Mouse (Mus musculus): ENCODE results near the gene Lrrn2. TPM values are rescaled to one million over a fixed set of nuclear protein-coding genes. Genes with fewer than 3 reads are reported as not detected.
A peak's percentile ranks its signal among the peaks of the same experiment; 100 is the strongest.
"Not testable (repeated sequence)": the region's sequence is repeated elsewhere in the genome, so short reads cannot be mapped to it uniquely, and the experiment has no call there.

The Lrrn2 gene
- total RNA-seq, 2 experiments from 2014 or later = 6.9 to 7.4 TPM

GRCm38 (mm10) chr1:132925270-132925669 is 45.2 kb downstream of the Lrrn2 start:
- no peak for DNase-seq (ENCODE audit: low spot score in 2 of 2)

DNA sequence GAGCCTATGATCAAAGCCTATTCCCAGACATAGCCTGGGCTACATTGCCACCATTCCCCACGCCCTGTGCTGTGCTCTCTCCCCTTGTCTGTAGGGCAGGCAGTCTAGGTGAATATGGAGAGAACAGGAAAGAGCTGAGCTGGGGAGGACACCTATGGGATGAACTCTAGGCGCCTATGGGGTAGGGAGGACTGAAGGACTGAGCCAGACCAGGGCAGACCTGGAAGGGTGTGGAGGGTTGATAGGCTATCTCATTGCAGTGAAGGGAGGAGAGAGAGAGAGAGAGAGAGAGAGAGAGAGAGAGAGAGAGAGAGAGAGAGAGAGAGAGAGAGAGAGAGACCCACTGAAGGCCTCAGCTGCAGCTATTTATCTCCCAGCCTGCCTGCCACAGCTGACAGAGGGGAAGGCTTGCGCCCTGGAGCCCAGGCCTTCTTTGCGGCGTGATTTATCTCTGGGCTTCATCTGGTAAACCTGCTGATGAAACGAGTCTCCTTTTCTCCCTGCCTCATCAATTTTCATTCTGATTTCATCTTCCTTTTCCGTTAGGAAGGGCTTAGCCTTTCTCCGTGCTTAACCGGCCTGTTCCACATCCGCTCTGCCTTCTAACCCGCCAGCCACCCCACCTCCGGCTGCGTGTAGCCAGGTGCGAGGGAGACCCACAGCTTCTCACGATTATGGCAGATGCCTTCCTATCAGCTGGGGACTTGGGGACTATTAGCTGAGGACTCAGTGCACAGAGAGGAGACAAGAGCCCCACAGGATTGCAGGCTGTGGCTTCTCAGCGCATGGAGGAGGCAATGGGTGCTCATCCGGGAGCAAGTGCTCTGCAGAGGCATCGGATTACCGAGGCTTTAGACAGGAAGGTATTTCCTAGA is 48.2 kb downstream of the Lrrn2 start:
- DNase-seq (ENCODE audit: low spot score in 2 of 2) = no peak

- no peak for DNase-seq (ENCODE audit: low spot score in 2 of 2)
These were observed 48.8 kb downstream of the Lrrn2 start for GRCm38 (mm10) chr1:132928907-132929250.

GRCm38 (mm10) chr1:132930291-132930690 is 50.2 kb downstream of the Lrrn2 start:
- DNase-seq (ENCODE audit: low spot score in 2 of 2) = no peak

GRCm38 (mm10) chr1:132932421-132932820 is 52.3 kb downstream of the Lrrn2 start:
- no peak for DNase-seq (ENCODE audit: low spot score in 2 of 2)

DNA sequence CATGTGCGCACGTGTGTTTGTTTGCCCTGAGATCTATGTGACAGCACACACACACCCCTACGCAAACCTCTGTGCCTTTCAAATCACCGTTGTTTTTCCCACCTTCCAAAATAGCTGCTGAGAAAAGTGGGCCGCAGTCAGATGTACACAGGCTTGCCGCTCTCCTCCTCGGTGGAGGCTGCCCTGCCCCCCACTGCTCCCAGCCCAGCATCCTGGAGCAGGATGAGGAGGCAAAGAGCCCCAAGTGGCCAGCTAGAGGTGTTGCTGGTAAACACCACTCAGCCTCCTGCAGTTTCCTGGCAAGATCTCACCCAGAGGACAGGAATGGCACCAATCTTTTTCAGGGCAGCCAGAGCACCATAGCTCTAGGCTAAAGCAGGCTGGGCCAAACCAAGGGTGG is 54.8 kb downstream of the Lrrn2 start:
- DNase-seq (ENCODE audit: low spot score in 2 of 2) = peak in 1 of 2 experiments; percentile 15

DNA sequence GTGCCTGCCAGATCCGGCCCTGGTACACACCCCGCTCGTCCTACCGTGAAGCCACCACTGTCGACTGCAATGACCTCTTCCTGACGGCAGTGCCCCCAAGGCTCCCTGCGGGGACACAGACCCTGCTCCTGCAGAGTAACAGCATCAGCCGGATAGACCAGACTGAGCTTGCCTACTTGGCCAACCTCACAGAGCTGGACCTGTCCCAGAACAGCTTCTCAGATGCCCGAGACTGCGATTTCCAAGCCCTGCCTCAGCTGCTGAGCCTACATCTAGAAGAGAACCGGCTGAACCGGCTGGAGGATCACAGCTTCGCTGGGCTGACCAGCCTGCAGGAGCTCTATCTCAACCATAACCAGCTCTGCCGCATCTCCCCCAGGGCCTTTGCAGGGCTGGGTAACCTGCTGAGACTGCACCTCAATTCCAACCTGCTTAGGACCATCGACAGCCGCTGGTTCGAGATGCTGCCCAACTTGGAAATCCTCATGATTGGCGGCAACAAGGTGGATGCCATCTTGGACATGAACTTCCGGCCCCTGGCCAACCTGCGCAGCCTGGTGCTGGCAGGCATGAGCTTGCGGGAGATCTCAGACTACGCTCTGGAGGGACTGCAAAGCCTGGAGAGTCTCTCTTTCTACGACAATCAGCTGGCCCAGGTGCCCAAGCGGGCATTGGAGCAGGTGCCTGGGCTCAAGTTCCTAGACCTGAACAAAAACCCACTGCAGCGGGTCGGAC is 57.4 kb downstream of the Lrrn2 start:
- DNase-seq (ENCODE audit: low spot score in 2 of 2) = no peak

- no peak for DNase-seq (ENCODE audit: low spot score in 2 of 2)
These were observed 58.9 kb downstream of the Lrrn2 start for GRCm38 (mm10) chr1:132938975-132939374.

- no peak for DNase-seq (ENCODE audit: low spot score in 2 of 2)
These were observed 65.8 kb downstream of the Lrrn2 start for GRCm38 (mm10) chr1:132945826-132946225.

DNA sequence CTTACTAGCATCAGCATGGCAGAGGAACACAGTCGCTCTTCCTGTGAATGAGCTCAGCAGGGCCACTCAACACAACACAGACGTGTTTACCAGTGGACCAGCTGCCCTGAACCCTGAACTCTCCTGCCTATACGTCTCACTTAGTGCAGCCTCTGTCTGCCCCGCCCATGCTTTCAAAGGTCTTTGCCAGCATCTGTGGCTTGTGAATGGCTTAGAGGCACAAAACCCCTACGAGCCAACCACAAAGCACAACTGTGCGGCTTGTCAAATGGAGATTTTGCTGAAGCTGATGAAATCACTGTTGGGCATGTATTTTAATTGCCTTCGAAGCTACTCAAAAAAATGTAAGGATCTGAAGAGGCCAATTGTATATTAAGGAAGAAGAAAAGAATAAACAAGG is 67.7 kb downstream of the Lrrn2 start:
- no peak for DNase-seq (ENCODE audit: low spot score in 2 of 2)

DNA sequence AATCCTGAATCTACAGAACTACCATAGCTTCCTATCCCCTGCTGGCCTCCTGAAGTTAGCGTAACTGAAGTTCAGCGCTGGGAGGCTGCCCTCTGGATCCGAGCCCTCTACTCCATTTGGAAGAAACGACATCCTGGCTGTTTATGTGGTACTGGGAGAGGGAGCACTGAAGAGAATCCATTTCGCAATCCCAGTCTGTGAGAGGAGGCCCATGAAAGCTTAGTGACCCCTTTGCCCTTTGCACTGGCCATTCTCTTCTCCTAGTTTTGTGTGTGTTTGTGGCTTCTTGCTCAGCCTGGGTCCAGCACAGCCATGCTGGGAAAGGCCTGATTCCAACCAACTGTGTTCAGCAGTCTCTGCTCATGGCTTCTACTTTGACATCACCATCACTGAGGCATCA is 76.7 kb downstream of the Lrrn2 start:
- no peak for DNase-seq (ENCODE audit: low spot score in 2 of 2)

DNA sequence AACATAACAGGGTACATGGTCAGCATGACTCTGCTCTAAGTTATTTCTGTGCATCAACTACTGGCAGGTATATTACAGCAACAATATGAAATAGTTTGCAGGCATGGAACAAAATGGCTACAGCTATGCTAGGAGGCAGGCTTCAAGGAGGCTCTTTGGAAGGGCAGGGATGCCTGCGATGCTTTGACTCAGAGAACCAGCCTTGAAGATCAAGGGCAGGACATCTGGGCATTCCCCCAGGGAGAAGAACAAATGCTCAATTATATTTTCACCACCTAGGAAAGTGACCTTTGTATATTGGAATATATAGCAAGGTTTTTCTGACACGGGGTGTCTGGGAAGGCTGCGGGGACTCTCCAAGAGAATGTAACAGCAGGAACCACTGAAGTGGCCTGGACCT is 81.7 kb downstream of the Lrrn2 start:
- DNase-seq (ENCODE audit: low spot score in 2 of 2) = no peak

DNA sequence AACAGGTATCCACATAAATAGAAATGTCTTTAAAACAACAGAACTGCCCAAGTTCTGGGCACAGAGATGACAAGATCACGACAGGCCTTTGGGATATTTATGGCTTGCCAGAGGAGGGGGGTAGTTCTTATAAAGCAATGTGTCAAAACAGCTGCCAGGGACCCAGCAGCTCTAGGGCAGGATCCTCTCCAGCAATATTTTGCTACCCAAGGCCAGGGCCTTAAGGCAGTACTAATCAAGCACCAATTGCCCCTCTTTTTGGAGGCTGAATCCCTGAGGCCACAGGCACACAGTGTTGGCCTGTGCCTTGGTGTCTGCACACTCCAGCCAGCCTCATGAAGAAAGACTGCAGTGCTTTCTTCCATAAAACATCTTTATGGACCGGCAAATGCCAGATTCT is 84.0 kb downstream of the Lrrn2 start:
- no peak for DNase-seq (ENCODE audit: low spot score in 2 of 2)

DNA sequence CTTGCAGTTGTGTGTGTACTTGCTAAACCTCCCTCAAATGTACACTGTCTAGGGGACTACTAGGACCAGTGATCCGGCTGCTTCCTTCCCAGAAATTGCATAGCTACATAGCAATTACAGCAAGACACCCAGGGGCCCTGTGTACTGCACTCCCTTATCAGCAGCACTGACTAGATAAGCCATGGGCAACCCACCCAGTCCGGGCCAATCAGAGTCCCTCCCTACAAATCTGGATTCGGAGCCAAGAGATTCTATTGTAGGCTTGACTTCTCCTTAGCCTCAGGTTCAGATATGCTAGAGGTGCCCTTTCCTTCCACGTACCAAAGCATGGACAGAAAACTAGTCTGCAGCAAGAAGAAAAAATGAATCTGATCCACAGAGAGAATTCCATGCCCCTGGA is 84.6 kb downstream of the Lrrn2 start:
- DNase-seq (ENCODE audit: low spot score in 2 of 2) = no peak

DNA sequence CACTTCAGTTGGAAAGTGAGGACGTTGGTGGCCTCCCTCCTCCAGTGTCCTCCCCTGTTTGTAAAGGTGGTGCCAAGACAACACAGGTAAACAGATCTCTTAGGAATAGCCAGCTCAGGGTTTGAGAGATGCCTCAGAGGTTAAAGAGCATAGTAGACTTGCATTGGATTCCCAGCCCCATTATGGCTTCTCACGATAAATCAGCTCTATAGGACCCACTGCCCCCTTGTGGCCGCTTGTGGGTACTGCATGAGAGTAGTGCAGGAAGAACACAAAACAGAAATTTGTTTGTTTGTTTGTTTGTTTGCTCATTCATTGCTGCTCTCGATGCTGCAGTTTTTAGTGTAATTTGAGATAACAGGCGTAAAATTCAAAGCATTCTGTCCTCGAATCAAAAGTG is 88.6 kb downstream of the Lrrn2 start:
- DNase-seq (ENCODE audit: low spot score in 2 of 2) = peak in 1 of 2 experiments; percentile 44

DNA sequence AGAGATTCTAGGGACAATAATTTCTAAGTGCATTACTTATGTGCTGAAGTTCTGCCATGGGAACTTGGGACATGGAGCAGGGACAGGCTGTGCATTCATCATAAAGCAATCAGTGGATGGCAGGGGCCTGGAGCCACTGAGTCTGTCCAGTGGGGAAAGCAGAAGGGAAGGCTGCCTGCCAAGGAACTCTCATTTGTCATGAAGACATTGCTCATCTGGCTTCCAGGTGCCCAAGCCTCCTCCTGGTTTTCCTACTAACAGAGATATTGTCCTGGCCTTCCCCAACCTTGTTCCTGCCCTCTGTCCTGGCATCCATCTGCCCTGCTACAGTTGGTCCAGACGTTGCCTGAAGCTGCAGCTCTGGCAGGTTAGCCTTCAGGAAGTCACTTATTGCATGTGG is 97.3 kb downstream of the Lrrn2 start:
- no peak for DNase-seq (ENCODE audit: low spot score in 2 of 2)

DNA sequence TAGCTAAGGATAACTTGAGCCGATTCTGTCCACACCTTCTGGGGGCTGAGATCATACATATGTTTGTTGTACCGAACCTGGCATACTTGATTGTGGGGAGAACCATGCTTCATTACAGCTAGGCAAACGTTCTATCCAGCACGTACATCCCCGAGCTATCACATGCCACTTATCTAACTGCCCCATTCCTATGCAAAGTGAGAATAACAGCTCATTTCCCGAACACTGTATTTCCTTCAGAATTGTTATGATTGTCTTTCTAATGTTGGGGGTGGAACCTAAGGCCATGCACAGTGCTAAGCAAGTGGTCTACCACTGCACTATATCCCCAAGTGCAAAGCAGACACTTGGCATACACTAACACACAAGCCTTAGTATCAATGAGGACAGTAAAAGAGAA is 101.2 kb downstream of the Lrrn2 start:
- DNase-seq (ENCODE audit: low spot score in 2 of 2) = no peak

GRCm38 (mm10) chr1:132982728-132983127 is 102.7 kb downstream of the Lrrn2 start:
- peak; percentile 30 to 38 for DNase-seq (ENCODE audit: low spot score in 2 of 2)

- DNase-seq (ENCODE audit: low spot score in 2 of 2) = not testable (repeated sequence)
These were observed 108.7 kb downstream of the Lrrn2 start for GRCm38 (mm10) chr1:132988556-132989459.
